Mouse (Mus musculus): ENCODE measurements around the gene Jmy. TPM values are rescaled to one million over a fixed set of nuclear protein-coding genes. Genes with fewer than 3 reads are reported as not detected.
"Not testable (repeated sequence)": the region's sequence is repeated elsewhere in the genome, so short reads cannot be mapped to it uniquely, and the experiment has no call there.

Gene Jmy
- polyA plus RNA-seq, 1 experiment from 2014 or later = 5.8 TPM

GRCm38 (mm10) chr13:93510447-93511180 is 11.0 kb upstream of the Jmy start:
- Histone ChIP-seq H3K9ac (ENCODE audit: low read depth, low read length) (no peak overlapping the region), H3K9me3 (replicated peaks; ENCODE audit: control insufficient read depth, low read length) (no peaks in the 10 kb centered on the region), H3K4me1 (ENCODE audit: control insufficient read depth, insufficient read depth, low read length) (no peaks in the 10 kb centered on the region), H3K4me2 (no peak overlapping the region), H3K4me3 (ENCODE audit: low read depth, low read length) (no peak overlapping the region), H3K27me3 (ENCODE audit: control insufficient read depth, insufficient read depth, low read length) (no peaks in the 10 kb centered on the region), H3K27ac (ENCODE audit: low read depth, low read length) (no peak overlapping the region), H3K36me3 (ENCODE audit: control insufficient read depth, insufficient read depth, low read length) (no peaks in the 10 kb centered on the region)
- ATAC-seq (replicated peaks; ENCODE audit: insufficient number of reproducible peaks, low FRiP score, low TSS enrichment) = no peak
- 62% methylated on average over 16 of the region's 16 CpGs for WGBS (ENCODE audit: insufficient replicate concordance)

DNA sequence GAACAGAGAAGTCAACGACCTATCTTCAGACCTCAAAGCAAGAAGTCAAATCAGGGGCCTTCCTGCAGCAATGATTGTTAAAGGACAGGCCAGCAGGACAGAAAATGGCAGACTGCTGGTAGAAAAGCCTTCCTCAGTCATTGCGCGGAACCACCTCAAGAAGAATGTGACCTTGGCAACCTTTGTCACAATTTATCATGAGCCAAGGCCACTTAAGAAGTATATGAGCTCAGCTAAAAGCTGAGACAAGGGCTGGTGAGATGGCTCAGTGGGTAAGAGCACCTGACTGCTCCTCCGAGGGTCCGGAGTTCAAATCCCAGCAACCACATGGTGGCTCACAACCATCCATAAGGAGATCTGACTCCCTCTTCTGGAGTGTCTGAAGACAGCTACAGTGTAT is 7.3 kb upstream of the Jmy start:
- H3K9ac ChIP-seq (ENCODE audit: low read depth, low read length); H3K27me3 ChIP-seq (ENCODE audit: control insufficient read depth, insufficient read depth, low read length); H3K27ac ChIP-seq (ENCODE audit: low read depth, low read length); H3K9me3 ChIP-seq (replicated peaks; ENCODE audit: control insufficient read depth, low read length); H3K4me1 ChIP-seq (ENCODE audit: control insufficient read depth, insufficient read depth, low read length); H3K4me2 ChIP-seq; H3K36me3 ChIP-seq (ENCODE audit: control insufficient read depth, insufficient read depth, low read length); ATAC-seq (replicated peaks; ENCODE audit: insufficient number of reproducible peaks, low FRiP score, low TSS enrichment); H3K4me3 ChIP-seq (ENCODE audit: low read depth, low read length): not testable (repeated sequence)
- 83% methylated on average over 5 of the region's 5 CpGs for WGBS (ENCODE audit: insufficient replicate concordance)

GRCm38 (mm10) chr13:93501724-93502123 is 2.1 kb upstream of the Jmy start:
- Histone ChIP-seq H3K4me2 (no peak overlapping the region), H3K27me3 (ENCODE audit: control insufficient read depth, insufficient read depth, low read length) (no peaks in the 10 kb centered on the region), H3K36me3 (ENCODE audit: control insufficient read depth, insufficient read depth, low read length) (no peaks in the 10 kb centered on the region), H3K9me3 (replicated peaks; ENCODE audit: control insufficient read depth, low read length) (no peaks in the 10 kb centered on the region), H3K4me3 (ENCODE audit: low read depth, low read length) (no peak overlapping the region), H3K27ac (ENCODE audit: low read depth, low read length) (no peak overlapping the region), H3K9ac (ENCODE audit: low read depth, low read length) (no peak overlapping the region), H3K4me1 (ENCODE audit: control insufficient read depth, insufficient read depth, low read length) (peaks cover 6% of the 10 kb centered on the region; the same call in 1 of the 2 replicates)
- WGBS (ENCODE audit: insufficient replicate concordance) = 46% methylated on average over 4 of the region's 4 CpGs
- no peak for ATAC-seq (replicated peaks; ENCODE audit: insufficient number of reproducible peaks, low FRiP score, low TSS enrichment)

DNA sequence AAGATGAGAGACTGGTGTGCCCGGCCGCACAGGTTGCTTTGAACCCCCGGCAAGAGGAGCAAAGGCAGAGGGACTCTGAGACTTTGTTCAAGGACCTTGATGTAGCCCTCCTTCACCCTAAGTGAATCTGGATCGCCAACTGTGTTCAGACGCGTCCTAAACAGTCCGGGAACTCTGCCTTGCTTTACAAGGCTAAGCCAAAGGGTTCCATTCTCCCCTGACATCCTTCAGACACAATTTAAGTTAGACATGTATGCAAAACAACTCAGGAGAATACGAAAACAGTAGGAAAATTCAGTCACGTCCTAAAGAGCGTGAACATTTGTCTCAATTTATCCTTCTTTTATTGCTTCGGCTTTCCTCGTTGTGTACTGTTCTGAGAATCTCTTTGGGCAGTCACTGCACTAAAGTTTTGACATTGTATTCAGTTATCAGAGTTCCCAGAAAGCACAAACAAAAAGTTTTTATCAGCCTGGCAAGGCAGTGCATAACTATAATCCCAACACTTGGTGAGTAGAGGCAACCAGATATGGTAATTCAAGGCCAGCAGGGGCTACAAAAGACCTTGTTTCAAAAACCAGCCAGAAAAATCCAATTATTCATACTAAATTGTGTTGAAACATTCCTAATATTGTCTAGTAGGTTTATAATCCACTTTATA is 495 bp upstream of the Jmy start:
- peak overlapping the region; percentile 91 for H3K4me3 ChIP-seq (ENCODE audit: low read depth, low read length)
- H3K27me3 ChIP-seq (ENCODE audit: control insufficient read depth, insufficient read depth, low read length) = no peaks in the 10 kb centered on the region
- H3K27ac ChIP-seq (ENCODE audit: low read depth, low read length) = peak overlapping the region; percentile 95
- peaks cover 13% of the 10 kb centered on the region; the same call in 1 of the 2 replicates for H3K4me1 ChIP-seq (ENCODE audit: control insufficient read depth, insufficient read depth, low read length)
- no peak for ATAC-seq (replicated peaks; ENCODE audit: insufficient number of reproducible peaks, low FRiP score, low TSS enrichment)
- H3K4me2 ChIP-seq = peak overlapping the region; percentile 74
- peak overlapping the region; percentile 92 for H3K9ac ChIP-seq (ENCODE audit: low read depth, low read length)
- H3K9me3 ChIP-seq (replicated peaks; ENCODE audit: control insufficient read depth, low read length) = no peaks in the 10 kb centered on the region
- H3K36me3 ChIP-seq (ENCODE audit: control insufficient read depth, insufficient read depth, low read length) = no peaks in the 10 kb centered on the region
- WGBS (ENCODE audit: insufficient replicate concordance) = 14% methylated on average over 12 of the region's 12 CpGs

DNA sequence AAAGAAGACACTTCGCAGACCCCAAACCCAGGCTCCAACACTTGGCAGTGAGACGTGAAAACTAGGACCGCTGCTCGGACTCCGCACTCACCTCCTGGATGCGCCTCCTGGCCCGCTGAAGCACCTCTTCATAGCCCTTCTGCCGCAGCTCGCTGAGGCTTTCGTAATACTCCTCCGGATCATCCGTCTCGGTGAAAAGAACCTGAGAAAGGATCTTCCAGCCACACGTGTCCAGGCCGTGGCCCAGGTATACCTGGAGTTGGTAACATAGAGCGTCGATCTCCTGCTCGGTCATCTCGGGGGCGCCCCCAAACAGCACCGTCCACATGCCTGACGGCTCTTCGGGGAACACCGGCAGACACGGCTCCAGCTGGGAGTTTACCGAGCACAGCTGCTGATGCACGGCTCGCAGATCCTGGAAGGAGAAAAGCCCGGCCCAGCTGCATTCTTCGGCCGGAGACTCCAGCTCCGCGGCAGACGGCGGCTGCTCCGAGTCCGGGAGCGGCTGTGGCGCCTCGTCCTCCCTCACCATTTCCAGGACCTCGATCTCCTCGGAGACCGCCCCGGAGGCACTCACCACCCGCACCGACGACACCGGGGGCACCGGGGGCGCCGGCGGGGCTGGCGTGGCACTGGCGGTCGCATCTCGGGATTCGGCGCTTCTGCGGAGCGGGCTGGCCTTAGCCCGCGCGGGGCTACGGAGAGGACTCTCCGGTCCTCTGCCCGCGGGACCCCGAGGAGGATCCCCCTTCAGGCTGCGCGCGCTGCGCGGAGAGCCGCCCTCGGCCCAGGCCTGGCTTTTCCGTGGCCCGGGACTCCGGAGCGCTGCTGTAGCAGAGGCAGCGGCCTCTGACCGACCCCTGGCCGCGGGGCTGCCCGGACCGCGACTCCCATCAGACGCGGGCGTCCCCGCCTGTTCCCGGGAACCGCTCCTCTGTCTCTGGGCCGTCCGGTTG is 1.1 kb downstream of the Jmy start:
- H3K27ac ChIP-seq (ENCODE audit: low read depth, low read length) = peak overlapping the region; percentile 95
- peak; percentile 44 for ATAC-seq (replicated peaks; ENCODE audit: insufficient number of reproducible peaks, low FRiP score, low TSS enrichment)
- H3K9me3 ChIP-seq (replicated peaks; ENCODE audit: control insufficient read depth, low read length) = no peaks in the 10 kb centered on the region
- WGBS (ENCODE audit: insufficient replicate concordance) = under 1% methylated on average over 92 of the region's 94 CpGs
- no peaks in the 10 kb centered on the region for H3K27me3 ChIP-seq (ENCODE audit: control insufficient read depth, insufficient read depth, low read length)
- H3K4me1 ChIP-seq (ENCODE audit: control insufficient read depth, insufficient read depth, low read length) = peaks cover 13% of the 10 kb centered on the region; the same call in 1 of the 2 replicates
- peak overlapping the region; percentile 74 for H3K4me2 ChIP-seq
- H3K9ac ChIP-seq (ENCODE audit: low read depth, low read length) = peak overlapping the region; percentile 92
- no peaks in the 10 kb centered on the region for H3K36me3 ChIP-seq (ENCODE audit: control insufficient read depth, insufficient read depth, low read length)
- H3K4me3 ChIP-seq (ENCODE audit: low read depth, low read length) = peak overlapping the region; percentile 91

GRCm38 (mm10) chr13:93496977-93497376 is 2.6 kb downstream of the Jmy start:
- no peak for ATAC-seq (replicated peaks; ENCODE audit: insufficient number of reproducible peaks, low FRiP score, low TSS enrichment)
- no peak overlapping the region for H3K27ac ChIP-seq (ENCODE audit: low read depth, low read length)

DNA sequence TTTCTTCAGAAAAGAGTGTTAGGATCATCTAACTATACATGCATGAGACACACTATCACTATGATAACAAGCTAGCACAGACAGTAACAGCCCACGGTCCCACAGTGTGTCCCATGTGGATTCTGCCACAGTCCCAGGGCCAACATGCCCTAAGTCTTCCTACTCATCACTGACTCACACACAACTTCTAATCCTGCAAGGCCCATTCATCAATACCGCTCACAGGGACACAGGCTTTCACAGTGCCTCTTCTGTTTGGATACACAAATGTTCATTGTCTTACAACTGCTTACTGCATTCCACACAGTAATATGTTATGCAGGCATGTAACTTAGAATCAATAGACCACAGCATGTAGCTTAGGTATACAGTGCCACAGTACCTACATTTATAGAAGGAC is 11.1 kb downstream of the Jmy start:
- Histone ChIP-seq H3K4me2 (no peak overlapping the region), H3K4me1 (ENCODE audit: control insufficient read depth, insufficient read depth, low read length) (no peaks in the 10 kb centered on the region; the same call in 1 of the 2 replicates), H3K4me3 (ENCODE audit: low read depth, low read length) (no peak overlapping the region), H3K36me3 (ENCODE audit: control insufficient read depth, insufficient read depth, low read length) (peaks cover 5% of the 10 kb centered on the region; the same call in 1 of the 2 replicates), H3K9ac (ENCODE audit: low read depth, low read length) (no peak overlapping the region), H3K9me3 (replicated peaks; ENCODE audit: control insufficient read depth, low read length) (no peaks in the 10 kb centered on the region), H3K27ac (ENCODE audit: low read depth, low read length) (no peak overlapping the region), H3K27me3 (ENCODE audit: control insufficient read depth, insufficient read depth, low read length) (no peaks in the 10 kb centered on the region)
- 73% methylated on average over 2 of the region's 2 CpGs for WGBS (ENCODE audit: insufficient replicate concordance)
- ATAC-seq (replicated peaks; ENCODE audit: insufficient number of reproducible peaks, low FRiP score, low TSS enrichment) = no peak

More at GRCm38 (mm10) chr13:93496977-93497376, 2.6 kb downstream of the Jmy start:
- Histone ChIP-seq H3K4me1 (ENCODE audit: control insufficient read depth, insufficient read depth, low read length) (peaks cover 13% of the 10 kb centered on the region; the same call in 1 of the 2 replicates), H3K9ac (ENCODE audit: low read depth, low read length) (no peak overlapping the region), H3K4me2 (peak overlapping the region; percentile 74), H3K27me3 (ENCODE audit: control insufficient read depth, insufficient read depth, low read length) (no peaks in the 10 kb centered on the region), H3K9me3 (replicated peaks; ENCODE audit: control insufficient read depth, low read length) (no peaks in the 10 kb centered on the region), H3K4me3 (ENCODE audit: low read depth, low read length) (peak overlapping the region; percentile 91), H3K36me3 (ENCODE audit: control insufficient read depth, insufficient read depth, low read length) (no peaks in the 10 kb centered on the region)
- WGBS (ENCODE audit: insufficient replicate concordance) = 22% methylated on average over 1 of the region's 1 CpGs

GRCm38 (mm10) chr13:93487734-93488133 is 11.9 kb downstream of the Jmy start:
- Histone ChIP-seq H3K27ac (ENCODE audit: low read depth, low read length) (no peak overlapping the region), H3K36me3 (ENCODE audit: control insufficient read depth, insufficient read depth, low read length) (peaks cover 5% of the 10 kb centered on the region; the same call in 1 of the 2 replicates), H3K4me3 (ENCODE audit: low read depth, low read length) (no peak overlapping the region), H3K9ac (ENCODE audit: low read depth, low read length) (no peak overlapping the region), H3K27me3 (ENCODE audit: control insufficient read depth, insufficient read depth, low read length) (no peaks in the 10 kb centered on the region), H3K4me2 (no peak overlapping the region), H3K9me3 (replicated peaks; ENCODE audit: control insufficient read depth, low read length) (no peaks in the 10 kb centered on the region), H3K4me1 (ENCODE audit: control insufficient read depth, insufficient read depth, low read length) (no peaks in the 10 kb centered on the region; the same call in 1 of the 2 replicates)
- 95% methylated on average over 8 of the region's 8 CpGs for WGBS (ENCODE audit: insufficient replicate concordance)
- no peak for ATAC-seq (replicated peaks; ENCODE audit: insufficient number of reproducible peaks, low FRiP score, low TSS enrichment)
